Mouse (Mus musculus) spleen, postnatal 36 days (tissue): ENCODE data around the gene Pym1.
"Not testable (repeated sequence)": the region's sequence is repeated elsewhere in the genome, so short reads cannot be mapped to it uniquely, and the experiment has no call there.

Experiments
- DNase-seq, 2 experiments: peaks; one replicate each; pipeline ENCODE4 v3.0.0; 2022; ENCODE audit warnings: low spot score in 2 of 2, mixed read lengths in 1 of 2

Pym1 gene

GRCm38 (mm10) chr10:128747646-128748251 lies at the start of gene Pym1:
Pym1 (plus strand) TSS chr10:128747889.
- DNase-seq: peak; percentile 88 to 91

- DNase-seq: no peak
Observed at GRCm38 (mm10) chr10:128699006-128699405, 48.7 kb upstream of the Pym1 start.

GRCm38 (mm10) chr10:128699611-128700010 lies 48.1 kb upstream of the Pym1 start:
- no peak for DNase-seq

- DNase-seq: no peak
Observed at GRCm38 (mm10) chr10:128700712-128701111, 47.0 kb upstream of the Pym1 start.

- peak in 1 of 2 experiments; percentile 16 for DNase-seq
Observed at GRCm38 (mm10) chr10:128702328-128703007, 45.2 kb upstream of the Pym1 start.

GRCm38 (mm10) chr10:128703895-128704294 lies 43.8 kb upstream of the Pym1 start, which contains the start of gene Pmel:
Pmel (plus strand) TSS chr10:128704195.
- no peak for DNase-seq

GRCm38 (mm10) chr10:128704491-128705316 lies 43.0 kb upstream of the Pym1 start, which contains the start of gene Cdk2:
Cdk2 (minus strand) TSS chr10:128705031.
- peak; percentile 91 to 93 for DNase-seq

- no peak for DNase-seq
Observed at GRCm38 (mm10) chr10:128705317-128705693, 42.4 kb upstream of the Pym1 start.

- DNase-seq: not testable (repeated sequence)
Observed at GRCm38 (mm10) chr10:128711318-128711717, 36.4 kb upstream of the Pym1 start.

GRCm38 (mm10) chr10:128715559-128716537 lies 31.8 kb upstream of the Pym1 start:
- DNase-seq: peak; percentile 79 to 82

GRCm38 (mm10) chr10:128725466-128725865 lies 22.2 kb upstream of the Pym1 start:
- not testable (repeated sequence) for DNase-seq

GRCm38 (mm10) chr10:128728059-128728458 lies 19.6 kb upstream of the Pym1 start:
- DNase-seq: no peak

GRCm38 (mm10) chr10:128731002-128731433 lies 16.7 kb upstream of the Pym1 start:
- DNase-seq: peak; percentile 47 to 60

GRCm38 (mm10) chr10:128731992-128732391 lies 15.7 kb upstream of the Pym1 start:
- no peak for DNase-seq

GRCm38 (mm10) chr10:128737435-128737834 lies 10.3 kb upstream of the Pym1 start:
- no peak for DNase-seq

- no peak for DNase-seq
Observed at GRCm38 (mm10) chr10:128740296-128740695, 7.4 kb upstream of the Pym1 start.

- DNase-seq: no peak
Observed at GRCm38 (mm10) chr10:128742616-128743015, 5.1 kb upstream of the Pym1 start.

- peak in 1 of 2 experiments; percentile 49 for DNase-seq
Observed at GRCm38 (mm10) chr10:128743235-128743634, 4.5 kb upstream of the Pym1 start.

GRCm38 (mm10) chr10:128743791-128744191 lies 3.9 kb upstream of the Pym1 start:
- peak; percentile 53 to 59 for DNase-seq

- DNase-seq: peak in 1 of 2 experiments; percentile 18
Observed at GRCm38 (mm10) chr10:128744211-128744610, 3.5 kb upstream of the Pym1 start.
